Mouse (Mus musculus) embryo, embryonic 9.5 days (tissue): ENCODE data around the gene Ece2.

Experiments used
- DNase-seq: peaks from one replicate; pipeline ENCODE4 v3.0.0-alpha.2; 2017; ENCODE audit errors: extremely low spot score

Gene Ece2

GRCm38 (mm10) chr16:20690774-20691173 is 61.1 kb downstream of the Ece2 start:
- no peak for DNase-seq

- no peak for DNase-seq
Measured at GRCm38 (mm10) chr16:20691617-20692016, 62.0 kb downstream of the Ece2 start.

- DNase-seq, result peak; percentile 24
Measured at GRCm38 (mm10) chr16:20692241-20692965, 62.8 kb downstream of the Ece2 start.

- DNase-seq, result peak; percentile 97
Measured at GRCm38 (mm10) chr16:20693111-20693701, 63.6 kb downstream of the Ece2 start, which contains the start of gene Fam131a. TSS of gene Fam131a (plus strand) at chr16:20693241.

- DNase-seq, result no peak
Measured at GRCm38 (mm10) chr16:20694781-20695180, 65.2 kb downstream of the Ece2 start.

GRCm38 (mm10) chr16:20695622-20696323 is 66.1 kb downstream of the Ece2 start:
- DNase-seq, result peak; percentile 77
